Mouse (Mus musculus) adrenal gland, postnatal 36 days (tissue): ENCODE measurements at regions not wholly inside any gene's neighbourhood (a gene's known extent, or its start where the extent isn't known, plus 50 kb on each side); places are given as distances from the start of the nearest gene placed in this dataset.

Experiments used
- DNase-seq, 2 experiments: peaks; one replicate each; pipeline ENCODE4 v3.0.0; 2021; ENCODE audit warnings: mixed read lengths in 1 of 2

GRCm38 (mm10) chrX:163812431-163812830 lies 51.3 kb upstream of the Rnf138rt1 start:
- no peak for DNase-seq

- peak; percentile 1 to 12 for DNase-seq
Measured at GRCm38 (mm10) chrX:163814806-163815205, 53.7 kb upstream of the Rnf138rt1 start.

DNA sequence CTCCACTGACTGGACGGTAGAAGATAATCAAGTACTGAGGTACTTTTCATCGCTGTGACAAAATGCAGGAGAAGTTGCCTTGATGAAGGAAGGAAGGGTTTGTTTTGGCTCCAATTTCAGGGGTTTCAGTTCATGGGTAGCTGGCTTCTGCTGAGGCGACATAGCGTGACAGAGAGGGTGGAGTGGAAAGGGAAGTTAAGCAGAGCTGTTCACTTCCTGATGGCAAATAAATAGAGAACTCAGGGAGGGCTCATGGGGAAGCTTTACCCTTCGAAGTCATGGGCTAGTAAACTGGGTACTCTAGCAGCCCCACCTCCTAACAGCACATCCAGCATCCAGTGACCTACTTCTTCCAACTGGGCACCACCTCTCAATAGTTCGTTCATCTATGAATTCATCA lies 61.2 kb upstream of the Rnf138rt1 start:
- no peak for DNase-seq

GRCm38 (mm10) chrX:163827461-163827860 lies 66.3 kb upstream of the Rnf138rt1 start:
- DNase-seq, result peak in 1 of 2 experiments; percentile 16

DNA sequence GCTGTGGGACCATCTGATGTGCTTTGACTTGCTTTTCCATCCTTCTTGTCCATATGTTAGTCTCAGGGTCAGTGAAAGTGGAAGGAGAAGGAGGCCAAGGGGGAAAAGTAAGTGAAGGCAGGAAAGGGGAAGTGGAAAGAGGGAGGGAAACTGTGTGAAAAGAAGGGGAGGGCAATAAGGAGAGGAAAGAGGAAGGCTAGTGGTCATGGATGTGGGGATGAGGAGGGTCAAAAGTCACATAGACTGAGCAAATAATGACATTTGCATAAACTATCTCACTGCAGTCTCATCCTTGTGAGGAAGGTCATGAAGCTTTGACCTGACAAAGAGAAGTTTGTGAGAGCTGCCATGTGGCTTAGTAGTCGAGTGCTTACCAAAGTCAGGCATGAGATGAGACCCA lies 63.4 kb upstream of the Ap1s2 start:
- DNase-seq, result no peak

DNA sequence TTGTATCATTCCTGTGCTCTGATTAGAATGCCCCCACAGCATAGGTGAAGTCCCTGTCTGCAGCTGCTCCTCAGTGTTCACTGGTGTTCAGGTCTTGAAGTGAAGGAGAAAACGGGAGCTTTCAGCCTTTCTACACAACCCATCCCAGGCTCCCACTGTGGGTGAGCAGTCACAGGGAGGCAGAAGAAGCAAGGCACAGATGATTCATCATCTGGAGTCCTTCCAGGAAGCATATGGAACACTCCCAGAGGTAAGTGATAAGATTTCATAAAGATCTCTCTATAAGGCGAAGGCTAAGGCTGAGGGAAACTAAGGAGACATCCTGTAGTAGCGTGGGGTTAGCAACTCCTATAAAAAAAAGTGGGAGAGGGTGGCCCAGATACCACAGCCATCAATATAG lies 61.9 kb upstream of the Ap1s2 start:
- no peak for DNase-seq

DNA sequence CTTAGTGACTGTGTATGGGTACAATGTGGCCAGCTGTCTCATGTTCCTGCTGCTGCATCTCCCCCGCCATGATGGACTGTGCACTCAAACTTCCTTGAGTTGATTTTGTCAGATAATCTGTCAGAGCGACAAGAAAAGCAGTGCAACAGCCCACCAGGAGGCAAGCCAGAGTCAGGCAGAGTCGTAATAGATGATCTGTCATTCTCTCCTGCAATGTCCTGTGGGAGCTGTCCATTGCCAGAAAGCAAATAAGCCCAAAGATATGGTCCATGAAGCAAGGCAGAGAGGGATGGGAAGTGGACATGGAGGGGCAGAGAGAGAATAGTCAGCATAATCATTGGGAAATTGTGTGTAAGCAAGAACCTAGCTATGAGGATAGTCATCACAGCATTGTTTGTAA lies 61.2 kb upstream of the Ap1s2 start:
- DNase-seq, result no peak

DNA sequence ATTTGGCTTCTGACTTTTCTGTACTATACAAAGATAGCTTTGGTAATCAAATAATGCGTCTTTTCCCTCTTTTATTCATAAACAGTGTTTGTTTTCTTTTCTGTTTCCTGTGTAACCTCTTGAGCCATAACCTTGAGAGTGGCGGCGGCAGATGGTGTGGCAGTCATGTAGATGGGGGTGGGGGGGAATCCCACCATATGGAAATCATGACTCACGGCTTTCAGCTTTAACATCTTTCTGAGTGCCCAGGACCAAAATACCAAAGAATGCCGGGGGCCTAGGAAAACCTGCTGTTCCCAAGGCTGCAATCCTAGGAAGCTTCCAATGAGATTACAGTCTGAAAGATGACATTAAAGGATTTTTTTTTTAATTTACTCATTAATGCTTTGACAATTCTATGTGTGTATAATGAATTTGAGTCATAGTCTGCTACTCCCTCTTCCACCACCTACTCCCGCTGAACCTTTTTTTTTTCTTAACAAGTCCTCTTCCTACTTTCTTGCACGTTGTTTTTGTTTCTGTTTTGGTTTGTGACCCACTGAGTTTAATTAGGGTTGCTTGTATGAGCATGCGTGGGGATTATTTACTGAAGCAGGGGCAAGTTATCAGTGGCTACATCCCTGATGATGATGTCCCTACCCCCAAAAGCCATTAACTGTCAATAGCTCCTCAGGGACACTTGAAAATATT lies 60.2 kb upstream of the Ap1s2 start:
- no peak for DNase-seq

GRCm38 (mm10) chrX:163850915-163851599 lies 57.8 kb upstream of the Ap1s2 start:
- DNase-seq, result no peak

DNA sequence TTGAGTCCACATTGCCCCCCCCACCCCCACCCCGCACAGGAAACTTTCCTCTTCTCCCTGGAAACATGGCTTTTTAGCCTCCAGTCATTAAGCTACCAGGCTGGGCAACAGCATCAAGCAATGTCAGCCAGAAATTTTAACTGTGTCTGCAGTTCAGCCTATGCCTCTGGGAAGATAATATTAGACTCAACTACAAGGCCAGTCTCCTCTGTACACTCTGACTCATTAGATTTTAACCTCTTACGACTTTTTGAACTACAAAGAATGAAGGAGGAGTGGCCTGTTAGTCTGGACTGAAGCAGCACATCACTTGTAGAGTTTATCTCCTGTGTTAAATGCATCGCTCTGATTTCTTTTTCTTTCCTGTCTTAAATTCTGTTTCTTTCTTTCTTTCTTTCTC lies 50.3 kb upstream of the Ap1s2 start:
- peak in 1 of 2 experiments; percentile 9 for DNase-seq
